ENCODE assay signal across 9 mouse cellular contexts in genomic region chr7:75927537-75927936, GRCm38 (mm10).
DNase-seq lines count a peak whose midpoint lies in the region; ATAC-seq and TF ChIP-seq lines count a peak whose summit lies in the region.
"Had no signal": no experiment of that assay in that cellular context is flagged by ENCODE, and none has a peak within 500 bp of the region (broad histone marks: within the 10 kb centered on the region; RNA-seq: fewer than 3 reads in every experiment).

No protein-coding gene starts in this region.

- H3K27me3 ChIP-seq in lung, embryonic 14.5 days (ENCODE audit: insufficient read depth, low read length): no peaks in the 10 kb centered on the region
- no peaks in the 10 kb centered on the region for H3K27me3 ChIP-seq in forebrain, embryonic 13.5 days
- H3K27me3 ChIP-seq: limb, embryonic 15.5 days had no signal

- peak; percentile 66 for TF ChIP-seq CTCF in lung, embryonic 14.5 days (IDR thresholded peaks at IDR 0.05; ENCODE audit: low read depth)

- no peaks in the 10 kb centered on the region for H3K36me3 ChIP-seq in lung, embryonic 14.5 days (ENCODE audit: insufficient read depth)
- H3K36me3 ChIP-seq in forebrain, embryonic 13.5 days (ENCODE audit: poor library complexity, severe bottlenecking): no peaks in the 10 kb centered on the region
- H3K36me3 ChIP-seq: limb, embryonic 15.5 days had no signal

- no peaks in the 10 kb centered on the region for H3K4me1 ChIP-seq in lung, embryonic 14.5 days (ENCODE audit: insufficient read depth)
- H3K4me1 ChIP-seq in forebrain, embryonic 13.5 days: no peaks in the 10 kb centered on the region
- H3K4me1 ChIP-seq: limb, embryonic 15.5 days had no signal

- ATAC-seq in lung, embryonic 14.5 days (ENCODE audit: insufficient read depth): no peak; the same call in 1 of the 2 replicates
- peak; percentile 92 for ATAC-seq in forebrain, embryonic 13.5 days

- no peak overlapping the region for H3K9ac ChIP-seq in lung, embryonic 14.5 days
- H3K9ac ChIP-seq in forebrain, embryonic 13.5 days: no peak overlapping the region
- H3K9ac ChIP-seq: limb, embryonic 15.5 days had no signal

- peak; percentile 78 for DNase-seq in lung, embryonic 14.5 days
- DNase-seq in lung, adult 18-20 months: no peak
- DNase-seq in R1 (ENCODE audit: low read depth, low spot score): peak; percentile 42
- peak; percentile 63 for DNase-seq in layer of hippocampus, adult 9-10 months (ENCODE audit: low spot score)
- peak; percentile 71 for DNase-seq in naive thymus-derived CD4-positive, alpha-beta T cell, adult 2 months (ENCODE audit: low read depth)
- DNase-seq in urinary bladder, adult 2 months (ENCODE audit: low spot score): no peak

- no peak overlapping the region for H3K27ac ChIP-seq in lung, embryonic 14.5 days (ENCODE audit: low read depth)
- H3K27ac ChIP-seq in forebrain, embryonic 13.5 days: no peak overlapping the region
- H3K27ac ChIP-seq: limb, embryonic 15.5 days had no signal

- no peak overlapping the region for H3K4me3 ChIP-seq in lung, embryonic 14.5 days (ENCODE audit: low read depth, low read length)
- H3K4me3 ChIP-seq in forebrain, embryonic 13.5 days: no peak overlapping the region
- H3K4me3 ChIP-seq: erythroblast, embryonic 14.5 days; limb, embryonic 15.5 days had no signal

- H3K4me2 ChIP-seq in lung, embryonic 14.5 days: no peak overlapping the region
- H3K4me2 ChIP-seq in forebrain, embryonic 13.5 days: no peak overlapping the region
- H3K4me2 ChIP-seq: limb, embryonic 15.5 days had no signal

- no peaks in the 10 kb centered on the region for H3K9me3 ChIP-seq in lung, embryonic 14.5 days (ENCODE audit: low read depth, low read length)
- no peaks in the 10 kb centered on the region; the same call in 1 of the 2 replicates for H3K9me3 ChIP-seq in forebrain, embryonic 13.5 days (replicated peaks)
- H3K9me3 ChIP-seq: limb, embryonic 15.5 days had no signal

- WGBS in lung, embryonic 14.5 days: 24% methylated on average over 4 of the region's 4 CpGs
- 33% methylated on average over 4 of the region's 4 CpGs for WGBS in forebrain, embryonic 13.5 days

Comparison
In these comparisons a context has a peak if more than half of its experiments do, and no peak if none do; other contexts are left out.
1. DNase-seq: peak in lung, embryonic 14.5 days (single experiment), R1 (single experiment), layer of hippocampus, adult 9-10 months (single experiment) and naive thymus-derived CD4-positive, alpha-beta T cell, adult 2 months (single experiment); none in lung, adult 18-20 months (0 of 2) and urinary bladder, adult 2 months (single experiment).